Mouse (Mus musculus) retina, postnatal 1 day (tissue): ENCODE results near the gene Cep85l.

Experiments
- DNase-seq: peaks from one replicate; pipeline ENCODE4 v3.0.0-alpha.2; 2012

Gene Cep85l

GRCm38 (mm10) chr10:53341288-53341965 is 38.3 kb downstream of the Cep85l start:
- DNase-seq = peak; percentile 39

GRCm38 (mm10) chr10:53339045-53339444 is 40.7 kb downstream of the Cep85l start:
- no peak for DNase-seq

GRCm38 (mm10) chr10:53337162-53337923 is 42.4 kb downstream of the Cep85l start, which contains the start of gene Pln:
Pln (plus strand) TSS chr10:53337667.
- DNase-seq = no peak

GRCm38 (mm10) chr10:53335974-53336373 is 43.8 kb downstream of the Cep85l start:
- no peak for DNase-seq

GRCm38 (mm10) chr10:53335266-53335665 is 44.5 kb downstream of the Cep85l start:
- DNase-seq = no peak

- no peak for DNase-seq
These were observed 47.0 kb downstream of the Cep85l start for GRCm38 (mm10) chr10:53332752-53333151.

- no peak for DNase-seq
These were observed 50.5 kb downstream of the Cep85l start for GRCm38 (mm10) chr10:53329257-53329656.

- no peak for DNase-seq
These were observed 53.4 kb downstream of the Cep85l start for GRCm38 (mm10) chr10:53326367-53326766.

GRCm38 (mm10) chr10:53324663-53325062 is 55.1 kb downstream of the Cep85l start:
- no peak for DNase-seq

- no peak for DNase-seq
These were observed 56.4 kb downstream of the Cep85l start for GRCm38 (mm10) chr10:53323367-53323766.

GRCm38 (mm10) chr10:53306674-53307073 is 73.1 kb downstream of the Cep85l start:
- no peak for DNase-seq

- peak; percentile 74 for DNase-seq
These were observed 73.9 kb downstream of the Cep85l start for GRCm38 (mm10) chr10:53305867-53306266.

- DNase-seq = no peak
These were observed 94.6 kb downstream of the Cep85l start for GRCm38 (mm10) chr10:53285147-53285546.

- no peak for DNase-seq
These were observed 107.5 kb downstream of the Cep85l start for GRCm38 (mm10) chr10:53272228-53272627.

GRCm38 (mm10) chr10:53262021-53262420 is 117.7 kb downstream of the Cep85l start:
- no peak for DNase-seq

- no peak for DNase-seq
These were observed 144.4 kb downstream of the Cep85l start for GRCm38 (mm10) chr10:53235381-53235780.

- DNase-seq = no peak
These were observed 145.1 kb downstream of the Cep85l start for GRCm38 (mm10) chr10:53234683-53235082.

- DNase-seq = no peak
These were observed 145.6 kb downstream of the Cep85l start for GRCm38 (mm10) chr10:53234086-53234613.

- no peak for DNase-seq
These were observed 148.9 kb downstream of the Cep85l start for GRCm38 (mm10) chr10:53230809-53231208.

- DNase-seq = no peak
These were observed 150.6 kb downstream of the Cep85l start for GRCm38 (mm10) chr10:53229190-53229589.
